Mouse (Mus musculus): ENCODE results near the gene Gm8764. TPM values are rescaled to one million over a fixed set of nuclear protein-coding genes. Genes with fewer than 3 reads are reported as not detected.
"Not testable (repeated sequence)": the region's sequence is repeated elsewhere in the genome, so short reads cannot be mapped to it uniquely, and the experiment has no call there.

Gene Gm8764
- not detected for total RNA-seq (2021)
- long read RNA-seq, result 0 reads

- DNase-seq (ENCODE audit: low spot score in 2 of 2), result not testable (repeated sequence)
Measured at GRCm38 (mm10) chr10:104159706-104160105, at the start of gene Gm8764. Gene Gm8764, plus strand, starts transcription at chr10:104160006.

DNA sequence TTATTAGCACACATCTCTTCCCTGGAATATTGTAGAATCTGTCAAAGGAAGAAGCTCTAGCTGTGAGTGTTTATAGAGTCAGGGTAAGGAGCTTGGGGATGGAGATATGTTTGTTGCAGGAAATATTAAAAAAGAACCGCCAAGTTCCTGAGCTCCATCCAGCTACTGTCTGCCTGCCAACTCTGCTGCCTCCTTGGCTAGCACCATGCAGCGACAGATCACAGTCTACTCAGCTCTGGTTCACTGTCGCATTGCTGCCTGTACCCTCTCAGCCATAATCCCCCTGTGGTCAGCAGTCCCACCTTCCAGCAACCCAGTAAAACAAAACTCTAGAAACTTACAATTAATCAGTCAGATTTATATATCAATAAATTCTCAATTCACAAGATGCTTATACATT, 49.8 kb upstream of the Gm8764 start:
- no peak for DNase-seq (ENCODE audit: low spot score in 2 of 2)

- DNase-seq (ENCODE audit: low spot score in 2 of 2), result no peak
Measured at GRCm38 (mm10) chr10:104118312-104118711, 41.5 kb upstream of the Gm8764 start.

GRCm38 (mm10) chr10:104142687-104143086, 17.1 kb upstream of the Gm8764 start, which contains the start of gene Gm21293:
Gene Gm21293, plus strand, starts transcription at chr10:104142987.
- DNase-seq (ENCODE audit: low spot score in 2 of 2), result not testable (repeated sequence)

- not testable (repeated sequence) for DNase-seq (ENCODE audit: low spot score in 2 of 2)
Measured at GRCm38 (mm10) chr10:104151197-104151596, 8.6 kb upstream of the Gm8764 start, which contains the start of gene Gm6763. Gene Gm6763, plus strand, starts transcription at chr10:104151497.

GRCm38 (mm10) chr10:104168215-104168614, 8.4 kb downstream of the Gm8764 start, which contains the start of gene Gm21304:
Gene Gm21304, plus strand, starts transcription at chr10:104168515.
- not testable (repeated sequence) for DNase-seq (ENCODE audit: low spot score in 2 of 2)

DNA sequence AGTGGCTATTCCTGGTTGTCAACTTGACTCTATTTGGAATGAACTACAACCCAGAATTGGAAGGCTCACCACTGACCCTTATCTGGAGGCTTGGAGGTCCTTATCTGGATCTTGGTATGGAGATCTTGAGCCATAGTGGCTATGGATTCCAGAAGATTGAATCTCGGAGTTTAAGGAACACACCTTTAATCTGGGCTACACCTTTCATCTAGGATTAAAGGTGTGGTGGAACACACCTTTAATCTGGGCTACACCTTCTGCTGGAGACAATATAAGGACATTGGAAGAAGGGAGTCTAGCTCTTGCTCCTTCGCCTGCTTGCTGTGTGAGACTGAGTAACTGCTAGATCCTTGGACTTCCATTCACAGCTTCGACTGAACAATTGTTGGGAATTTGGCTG, 16.9 kb downstream of the Gm8764 start, which contains the start of gene Gm21312:
Gene Gm21312, plus strand, starts transcription at position 301 of the 400 bp plus-strand sequence.
- DNase-seq (ENCODE audit: low spot score in 2 of 2), result not testable (repeated sequence)

DNA sequence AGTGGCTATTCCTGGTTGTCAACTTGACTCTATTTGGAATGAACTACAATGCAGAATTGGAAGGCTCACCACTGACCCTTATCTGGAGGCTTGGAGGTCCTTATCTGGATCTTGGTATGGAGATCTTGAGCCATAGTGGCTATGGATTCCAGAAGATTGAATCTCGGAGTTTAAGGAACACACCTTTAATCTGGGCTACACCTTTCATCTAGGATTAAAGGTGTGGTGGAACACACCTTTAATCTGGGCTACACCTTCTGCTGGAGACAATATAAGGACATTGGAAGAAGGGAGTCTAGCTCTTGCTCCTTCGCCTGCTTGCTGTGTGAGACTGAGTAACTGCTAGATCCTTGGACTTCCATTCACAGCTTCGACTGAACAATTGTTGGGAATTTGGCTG, 25.4 kb downstream of the Gm8764 start, which contains the start of gene Gm20765:
Gene Gm20765, plus strand, starts transcription at position 301 of the 400 bp plus-strand sequence.
- DNase-seq (ENCODE audit: low spot score in 2 of 2), result not testable (repeated sequence)

- not testable (repeated sequence) for DNase-seq (ENCODE audit: low spot score in 2 of 2)
Measured at GRCm38 (mm10) chr10:104193742-104194141, 33.9 kb downstream of the Gm8764 start, which contains the start of gene Gm4340. Gene Gm4340, plus strand, starts transcription at chr10:104194042.

- no peak for DNase-seq (ENCODE audit: low spot score in 2 of 2)
Measured at GRCm38 (mm10) chr10:104209655-104210054, 49.8 kb downstream of the Gm8764 start.

DNA sequence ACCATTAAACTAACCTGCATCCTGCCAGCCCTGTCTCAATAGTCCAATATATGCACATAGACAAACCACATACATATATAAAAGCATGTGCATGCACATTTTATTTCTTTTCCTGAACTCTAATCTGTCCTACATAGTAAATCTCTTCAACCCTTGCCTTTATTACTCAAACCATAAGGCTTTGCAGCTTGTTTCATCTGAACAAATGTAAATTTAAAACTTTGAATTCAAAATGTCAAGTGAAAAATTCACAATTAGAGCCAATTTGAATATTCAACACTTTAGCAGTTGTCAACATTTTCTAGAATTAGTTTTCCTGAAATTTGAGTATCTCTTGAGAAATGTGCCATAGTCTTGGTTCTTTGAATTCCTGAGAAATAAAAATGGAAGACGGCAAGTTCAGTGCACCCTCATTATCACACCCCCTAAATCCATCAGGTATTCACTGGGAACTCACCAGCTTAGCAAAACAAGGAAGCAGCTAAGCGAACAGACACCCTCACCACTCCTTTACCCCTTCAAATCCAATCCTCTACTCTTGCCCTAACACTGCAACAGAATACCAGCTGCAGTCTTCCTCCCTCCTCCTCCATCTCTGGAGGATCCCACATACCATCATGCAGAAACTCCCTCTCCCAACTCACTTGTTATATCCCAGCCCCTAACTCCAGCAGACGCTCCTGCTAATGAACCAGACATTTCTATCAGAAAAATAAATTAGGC, 50.6 kb downstream of the Gm8764 start:
- DNase-seq (ENCODE audit: low spot score in 2 of 2), result no peak

Other genes starting within 250 kb of the Gm8764 start
- gene Gm21293, start 17.0 kb upstream of the Gm8764 start, total RNA-seq (2021), result not detected
- not detected for gene Gm6763, start 8.5 kb upstream of the Gm8764 start, total RNA-seq (2021)
- not detected for gene Gm21304, start 8.5 kb downstream of the Gm8764 start, total RNA-seq (2021)
- not detected for gene Gm21312, start 17.0 kb downstream of the Gm8764 start, total RNA-seq (2021)
- gene Gm20765, start 25.5 kb downstream of the Gm8764 start, total RNA-seq (2021), result not detected
- not detected for gene Gm4340, start 34.0 kb downstream of the Gm8764 start, total RNA-seq (2021)